Mouse (Mus musculus) liver, embryonic 12.5 days (tissue): ENCODE measurements around the gene Xrcc6. TPM values are rescaled to one million over a fixed set of nuclear protein-coding genes. Genes with fewer than 3 reads are reported as not detected.
A peak's percentile ranks its signal among the peaks of the same experiment; 100 is the strongest.

Experiments
- ATAC-seq: fragments of 200-750 bp; cut with Nextera tagmentation; 2 replicates; pipeline ENCODE4 v1.8.0; 2017; ENCODE audit warnings: moderate number of reproducible peaks, mild to moderate bottlenecking, moderate library complexity
- H3K27ac ChIP-seq: fragments of 300-500 bp; sonication (generic); 2 replicates; pipeline ENCODE4 v1.5.1; 2016; ENCODE audit warnings: mild to moderate bottlenecking
- H3K27me3 ChIP-seq: fragments of 300-500 bp; sonication (generic); replicated peaks from 2 replicates; pipeline ENCODE4 v1.6.1; 2016; ENCODE audit warnings: mild to moderate bottlenecking, moderate library complexity
- H3K36me3 ChIP-seq: fragments of 300-500 bp; sonication (generic); 2 replicates; pipeline ENCODE4 v1.6.1; 2016; ENCODE audit warnings: mild to moderate bottlenecking, moderate library complexity
- H3K4me1 ChIP-seq: fragments of 300-500 bp; sonication (generic); 2 replicates; pipeline ENCODE4 v1.6.1; 2016
- H3K4me2 ChIP-seq: fragments of 300-500 bp; sonication (generic); 2 replicates; pipeline ENCODE4 v1.6.1; 2016; ENCODE audit warnings: mild to moderate bottlenecking, moderate library complexity
- H3K4me3 ChIP-seq: fragments of 300-500 bp; sonication (generic); 2 replicates; pipeline ENCODE4 v1.5.1; 2016; ENCODE audit warnings: mild to moderate bottlenecking, moderate library complexity
- H3K9ac ChIP-seq: fragments of 300-500 bp; sonication (generic); 2 replicates; pipeline ENCODE4 v1.6.1; 2016; ENCODE audit warnings: mild to moderate bottlenecking, moderate library complexity
- H3K9me3 ChIP-seq: fragments of 300-500 bp; sonication (generic); replicated peaks from 2 replicates; pipeline ENCODE4 v1.6.1; 2016; ENCODE audit warnings: mild to moderate bottlenecking, moderate library complexity
- WGBS: fragments of 180-500 bp; shearing (Covaris S2); methylation state at CpG from one replicate; pipeline ENCODE4 v1.1.7; 2016; ENCODE audit not compliant: insufficient replicate concordance; 5-methylcytosine and 5-hydroxymethylcytosine counted together
- polyA plus RNA-seq: library from polyadenylated mRNA; unstranded; fragments of >200 nt; fragmentation: Nextera tagmentation; extraction: Ambion mirVana; gene quantifications from 2 replicates; pipeline ENCODE4 v1.2.1, GENCODE M21; 2016

The Xrcc6 gene
- polyA plus RNA-seq, 1 experiment from 2014 or later: 98.7 TPM

DNA sequence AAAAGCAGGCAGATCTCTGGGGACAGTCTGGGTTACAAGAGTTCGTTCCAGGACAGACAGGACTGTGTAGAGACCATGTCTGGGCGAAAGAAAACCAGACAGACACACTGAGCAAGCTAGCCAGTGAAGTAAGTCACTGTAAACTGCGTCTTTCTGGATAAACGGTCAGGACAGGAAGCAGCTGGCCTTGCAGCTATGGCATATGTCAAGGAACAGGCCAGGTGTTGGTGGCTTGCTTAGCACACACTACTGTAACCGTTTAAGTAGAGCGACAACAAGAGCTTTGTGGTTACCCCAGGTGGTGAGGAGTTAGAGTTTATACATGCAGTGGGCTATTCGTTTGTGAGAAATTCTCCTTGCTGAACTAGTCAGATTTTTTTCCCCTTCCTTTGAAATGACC, 40.1 kb downstream of the Xrcc6 start:
- Histone ChIP-seq H3K4me3 (no peak overlapping the region), H3K9ac (no peak overlapping the region), H3K27ac (no peak overlapping the region), H3K4me1 (peaks cover 6% of the 10 kb centered on the region; the same call in 1 of the 2 replicates), H3K4me2 (no peak overlapping the region), H3K9me3 (no peaks in the 10 kb centered on the region), H3K27me3 (no peaks in the 10 kb centered on the region), H3K36me3 (peaks cover 100% of the 10 kb centered on the region)
- no peak for ATAC-seq
- 81% methylated on average over 7 of the region's 7 CpGs for WGBS

DNA sequence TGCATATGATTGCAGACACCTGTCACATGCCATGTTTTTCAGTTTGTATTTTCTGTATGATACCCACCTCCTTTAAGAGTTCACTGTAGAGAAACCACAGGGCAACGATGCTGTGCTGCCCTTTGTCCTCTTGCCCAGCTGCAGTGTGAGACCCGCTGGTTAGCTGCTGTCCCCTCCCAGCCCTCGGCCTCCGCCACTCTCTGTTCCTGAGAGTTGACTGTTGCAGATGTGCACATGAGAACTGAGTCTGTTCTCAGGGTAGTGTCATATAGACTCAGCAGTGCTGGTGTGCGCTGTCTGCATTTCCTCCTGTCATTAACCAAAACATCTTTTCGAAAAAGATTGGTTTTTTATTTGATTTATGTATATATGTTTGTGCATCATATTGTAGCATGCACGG, 44.8 kb downstream of the Xrcc6 start:
- no peak overlapping the region for H3K4me3 ChIP-seq
- H3K36me3 ChIP-seq: peaks cover 97% of the 10 kb centered on the region
- ATAC-seq: no peak

DNA sequence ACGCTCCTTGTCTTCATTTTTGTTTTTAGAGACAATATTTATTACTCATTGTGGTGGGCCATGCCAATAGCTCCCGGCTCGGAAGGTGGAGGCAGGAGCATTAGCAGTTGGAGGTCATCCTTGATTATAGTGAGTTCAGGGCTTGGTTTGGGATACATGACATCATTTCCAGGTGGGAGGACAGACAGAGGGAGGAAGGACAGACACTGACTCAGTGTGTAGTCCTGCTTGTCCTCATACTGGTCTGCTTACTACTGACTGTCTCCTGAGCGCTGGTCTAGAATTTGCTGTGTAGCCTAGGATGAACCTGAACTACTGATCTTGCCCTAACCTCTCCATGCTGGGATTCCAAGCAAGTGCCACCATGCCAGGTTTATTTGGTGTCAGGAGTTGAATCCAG, 46.1 kb downstream of the Xrcc6 start, which contains the start of gene Desi1:
Gene Desi1, minus strand, starts transcription at position 101 of the 400 bp plus-strand sequence.
- Histone ChIP-seq H3K4me1 (peaks cover 6% of the 10 kb centered on the region; the same call in 1 of the 2 replicates), H3K27ac (no peak within 1 kb of the TSS), H3K9me3 (no peaks in the 10 kb centered on the region), H3K27me3 (no peaks in the 10 kb centered on the region), H3K4me3 (no peak within 1 kb of the TSS), H3K4me2 (no peak within 1 kb of the TSS), H3K36me3 (peaks cover 97% of the 10 kb centered on the region), H3K9ac (no peak within 1 kb of the TSS)
- ATAC-seq: no peak
- WGBS: 85% methylated on average over 4 of the region's 4 CpGs

More for the DNA sequence above, 44.8 kb downstream of the Xrcc6 start:
- WGBS: 77% methylated on average over 7 of the region's 7 CpGs
- Histone ChIP-seq H3K9me3 (no peaks in the 10 kb centered on the region), H3K27ac (no peak overlapping the region), H3K4me2 (no peak overlapping the region), H3K27me3 (no peaks in the 10 kb centered on the region), H3K4me1 (peaks cover 6% of the 10 kb centered on the region; the same call in 1 of the 2 replicates), H3K9ac (no peak overlapping the region)

DNA sequence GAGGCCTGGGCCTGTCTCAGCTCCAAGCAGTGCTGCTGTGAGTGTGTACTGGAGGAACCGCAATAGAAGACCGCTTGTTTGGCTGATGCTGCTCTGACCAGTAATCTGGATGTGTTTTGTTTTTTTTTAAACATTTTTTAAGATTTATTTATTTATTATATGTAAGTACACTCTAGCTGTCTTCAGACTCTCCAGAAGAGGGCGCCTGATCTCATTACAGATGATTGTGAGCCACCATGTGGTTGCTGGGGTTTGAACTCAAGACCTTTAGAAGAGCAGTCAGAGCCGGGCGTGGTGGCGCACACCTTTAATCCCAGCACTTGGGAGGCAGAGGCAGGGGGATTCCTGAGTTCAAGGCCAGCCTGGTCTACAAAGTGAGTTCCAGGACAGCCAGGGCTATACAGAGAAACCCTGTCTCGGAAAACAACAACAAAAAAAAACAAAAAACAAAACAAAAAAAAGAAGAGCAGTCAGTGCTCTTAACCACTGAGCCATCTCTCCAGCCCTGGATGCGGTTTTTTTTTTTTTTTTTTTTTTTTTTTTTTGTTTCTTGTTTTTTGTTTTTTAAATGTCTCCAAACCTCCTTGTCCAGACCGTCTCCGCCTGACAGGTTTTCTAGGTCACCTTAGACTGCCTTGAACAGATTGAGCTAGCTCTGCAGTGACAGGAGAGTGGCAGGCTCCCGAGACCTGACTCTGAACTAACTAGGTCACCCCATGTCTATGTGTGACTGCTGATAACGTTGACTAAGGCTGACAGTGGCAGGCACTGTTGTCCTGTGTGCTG, 48.5 kb downstream of the Xrcc6 start:
- no peaks in the 10 kb centered on the region for H3K4me1 ChIP-seq
- no peak overlapping the region for H3K9ac ChIP-seq
- peaks cover 97% of the 10 kb centered on the region for H3K36me3 ChIP-seq
- no peak overlapping the region for H3K4me2 ChIP-seq
- H3K9me3 ChIP-seq: no peaks in the 10 kb centered on the region
- WGBS: 71% methylated on average over 12 of the region's 12 CpGs
- no peaks in the 10 kb centered on the region for H3K27me3 ChIP-seq
- no peak overlapping the region for H3K27ac ChIP-seq
- no peak for ATAC-seq
- no peak overlapping the region for H3K4me3 ChIP-seq

DNA sequence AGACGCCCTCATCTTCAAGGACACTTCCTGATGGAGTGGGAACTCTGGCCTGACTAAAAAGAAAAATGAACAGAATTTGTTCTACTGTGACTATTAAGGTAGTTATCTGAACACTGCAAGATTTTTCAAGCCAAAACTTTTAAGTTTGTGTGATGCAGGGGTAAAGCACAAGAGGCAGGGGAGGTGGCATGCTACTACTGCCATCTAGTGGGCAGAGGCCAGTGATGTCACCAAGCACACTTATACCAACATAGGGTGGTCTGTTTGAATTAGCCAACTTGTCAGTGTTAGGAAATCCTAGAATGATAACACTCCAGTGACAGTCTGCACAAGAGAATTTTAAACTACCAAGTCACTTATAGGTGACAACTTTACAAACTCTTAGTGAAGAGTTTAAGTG, 53.0 kb downstream of the Xrcc6 start:
- WGBS: 95% methylated on average over 1 of the region's 1 CpGs
- Histone ChIP-seq H3K9me3 (no peaks in the 10 kb centered on the region), H3K27ac (0 out of 2 replicates have a peak overlapping the region, but pooled peaks have one; percentile 14), H3K9ac (no peak overlapping the region), H3K4me2 (no peak overlapping the region), H3K4me1 (peaks cover 18% of the 10 kb centered on the region), H3K27me3 (no peaks in the 10 kb centered on the region), H3K4me3 (no peak overlapping the region), H3K36me3 (peaks cover 78% of the 10 kb centered on the region)
- ATAC-seq: peak; percentile 63

DNA sequence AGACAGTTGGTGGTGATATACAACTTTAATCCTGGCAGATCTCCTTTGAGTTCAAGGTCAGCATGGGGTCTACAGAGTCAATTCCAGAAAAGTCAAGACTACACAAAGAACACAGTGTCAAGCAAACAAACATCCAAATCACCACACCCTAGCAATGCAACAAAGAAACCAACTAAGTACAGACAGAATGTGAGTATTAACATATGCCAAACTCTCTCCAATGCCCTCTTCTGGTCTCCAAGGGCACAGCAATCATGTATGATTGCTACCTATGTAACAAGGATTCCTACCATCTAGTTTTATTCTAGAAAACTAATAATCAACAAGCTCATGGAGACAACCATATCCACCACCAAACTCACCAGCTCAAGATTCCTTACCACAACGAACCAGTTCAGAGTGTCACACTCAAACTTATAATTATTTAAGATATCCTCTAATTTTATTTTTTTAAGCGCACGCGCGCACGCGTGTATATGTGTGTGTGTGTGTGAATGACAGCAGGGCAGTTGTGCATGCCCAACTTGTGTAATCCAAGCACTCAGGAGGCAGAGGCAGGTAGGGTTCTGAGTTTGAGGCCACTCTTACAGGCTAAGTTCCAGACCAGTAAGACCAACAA, 56.6 kb downstream of the Xrcc6 start:
- 96% methylated on average over 7 of the region's 7 CpGs for WGBS
- Histone ChIP-seq H3K4me2 (peak overlapping the region; percentile 24), H3K4me3 (no peak overlapping the region), H3K27ac (no peak overlapping the region), H3K9ac (0 out of 2 replicates have a peak overlapping the region, but pooled peaks have one; percentile 6), H3K4me1 (peaks cover 36% of the 10 kb centered on the region), H3K27me3 (peaks cover 10% of the 10 kb centered on the region), H3K36me3 (peaks cover 43% of the 10 kb centered on the region), H3K9me3 (no peaks in the 10 kb centered on the region)
- ATAC-seq: no peak

DNA sequence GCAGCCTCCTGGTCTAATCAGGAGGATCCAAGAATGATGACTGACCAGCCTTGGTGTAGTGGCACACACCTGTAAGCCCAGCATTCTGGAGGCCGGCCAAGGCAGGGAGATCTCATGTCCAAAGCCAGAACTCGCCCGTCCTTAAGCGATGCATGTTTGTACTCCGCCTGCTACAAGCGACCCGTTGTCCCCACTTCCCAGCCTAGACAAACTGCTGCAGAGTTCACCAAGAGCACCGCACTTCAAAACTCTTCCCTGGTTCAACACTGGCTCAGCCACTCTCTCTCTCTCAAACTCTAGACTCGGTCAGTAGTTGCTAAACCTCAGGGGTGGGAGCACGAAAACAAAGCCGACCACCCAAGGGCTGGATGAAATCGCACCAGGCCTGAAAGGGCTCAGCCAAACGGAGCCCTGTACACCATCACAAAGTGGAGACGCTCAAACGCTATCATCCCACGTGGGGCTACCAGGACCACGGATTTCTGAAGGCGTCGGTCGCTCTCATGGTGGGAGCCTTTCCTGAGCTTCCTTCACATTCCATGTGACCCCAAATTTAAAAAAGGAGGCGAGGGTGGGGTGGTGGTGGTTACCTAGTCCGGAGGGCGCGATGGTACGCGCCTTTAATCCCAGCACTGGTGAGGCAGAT, 58.7 kb downstream of the Xrcc6 start:
- peak overlapping the region; percentile 96 for H3K9ac ChIP-seq
- H3K4me3 ChIP-seq: peak overlapping the region; percentile 98
- 1% methylated on average over 26 of the region's 26 CpGs for WGBS
- H3K9me3 ChIP-seq: no peaks in the 10 kb centered on the region
- peaks cover 36% of the 10 kb centered on the region for H3K4me1 ChIP-seq
- H3K36me3 ChIP-seq: peaks cover 24% of the 10 kb centered on the region
- peak; percentile 54 for ATAC-seq
- H3K27me3 ChIP-seq: peaks cover 28% of the 10 kb centered on the region
- peak overlapping the region; percentile 90 for H3K27ac ChIP-seq
- H3K4me2 ChIP-seq: peak overlapping the region; percentile 86

DNA sequence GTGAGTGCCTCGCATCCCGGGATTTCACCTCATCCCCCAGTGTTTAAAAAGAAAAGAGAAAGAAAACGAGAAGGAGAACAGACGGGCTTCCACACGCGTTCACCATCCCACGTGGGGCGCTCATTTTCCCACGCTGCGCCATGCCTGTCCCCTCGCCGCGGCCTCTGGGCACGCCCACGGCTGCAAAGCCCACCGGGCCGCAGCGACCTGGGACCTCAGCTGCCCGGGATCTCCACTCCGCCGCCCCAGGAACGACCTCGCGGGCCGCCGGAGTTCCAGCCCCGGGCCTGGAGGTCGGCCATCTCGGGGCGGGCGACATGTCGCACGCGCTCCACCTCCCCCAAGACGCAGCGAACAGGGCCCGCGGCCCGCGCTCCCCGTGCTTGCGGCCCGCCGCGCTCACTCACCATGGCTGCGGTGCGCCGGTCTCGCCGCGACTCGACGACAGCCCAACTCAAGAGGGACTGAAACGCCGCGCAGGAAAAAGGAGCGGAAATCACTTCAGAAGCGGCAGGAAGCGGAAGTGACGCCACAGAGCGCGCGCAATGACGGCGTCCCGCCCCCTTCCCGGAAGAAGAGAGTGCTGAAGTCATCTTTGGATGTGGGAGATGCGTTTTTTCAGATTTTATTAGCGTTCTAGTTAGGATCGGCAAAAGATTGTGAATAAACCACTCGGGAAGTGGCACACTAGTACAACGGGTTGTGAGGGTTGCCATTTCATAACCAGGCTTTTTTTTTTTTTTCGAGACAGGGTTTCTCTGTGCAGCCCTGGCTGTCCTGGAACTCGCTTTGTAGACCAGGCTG, 59.6 kb downstream of the Xrcc6 start, which contains the start of gene Snu13:
Gene Snu13, minus strand, starts transcription at position 519 of the 804 bp plus-strand sequence.
- ATAC-seq: peak; percentile 83

DNA sequence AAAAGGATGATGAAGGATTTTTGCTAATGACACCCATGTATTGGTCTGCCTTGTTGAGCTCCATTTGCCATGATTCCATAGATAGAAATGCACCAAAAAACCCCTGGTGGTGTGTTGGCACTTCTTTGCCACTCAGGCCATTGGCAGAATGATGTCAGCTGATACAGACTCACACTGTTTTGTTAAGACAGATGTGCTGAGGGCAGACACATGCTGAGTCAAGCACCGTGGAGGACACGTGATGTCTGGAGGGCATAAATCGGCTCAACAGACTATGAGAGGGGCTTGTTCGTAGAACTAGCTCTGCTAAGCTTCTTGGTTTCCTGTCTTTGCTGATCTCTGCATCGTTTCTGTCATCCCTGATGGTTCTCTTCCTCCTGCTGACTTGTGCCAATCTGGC, 64.9 kb downstream of the Xrcc6 start:
- no peaks in the 10 kb centered on the region for H3K36me3 ChIP-seq
- no peaks in the 10 kb centered on the region for H3K9me3 ChIP-seq
- peaks cover 45% of the 10 kb centered on the region for H3K27me3 ChIP-seq
- ATAC-seq: no peak
- H3K9ac ChIP-seq: no peak overlapping the region
- peaks cover 7% of the 10 kb centered on the region; the same call in 1 of the 2 replicates for H3K4me1 ChIP-seq
- no peak overlapping the region for H3K27ac ChIP-seq
- 54% methylated on average over 5 of the region's 5 CpGs for WGBS
- no peak overlapping the region for H3K4me2 ChIP-seq
- H3K4me3 ChIP-seq: no peak overlapping the region

More for the DNA sequence above, 59.6 kb downstream of the Xrcc6 start, which contains the start of gene Snu13:
- peaks cover 36% of the 10 kb centered on the region for H3K4me1 ChIP-seq
- H3K27me3 ChIP-seq: peaks cover 34% of the 10 kb centered on the region
- 1% methylated on average over 74 of the region's 74 CpGs for WGBS
- H3K27ac ChIP-seq: peak within 1 kb of the TSS; percentile 90
- peaks cover 21% of the 10 kb centered on the region for H3K36me3 ChIP-seq
- peak within 1 kb of the TSS; percentile 98 for H3K4me3 ChIP-seq
- H3K4me2 ChIP-seq: peak within 1 kb of the TSS; percentile 86
- H3K9me3 ChIP-seq: no peaks in the 10 kb centered on the region
- H3K9ac ChIP-seq: peak within 1 kb of the TSS; percentile 96

DNA sequence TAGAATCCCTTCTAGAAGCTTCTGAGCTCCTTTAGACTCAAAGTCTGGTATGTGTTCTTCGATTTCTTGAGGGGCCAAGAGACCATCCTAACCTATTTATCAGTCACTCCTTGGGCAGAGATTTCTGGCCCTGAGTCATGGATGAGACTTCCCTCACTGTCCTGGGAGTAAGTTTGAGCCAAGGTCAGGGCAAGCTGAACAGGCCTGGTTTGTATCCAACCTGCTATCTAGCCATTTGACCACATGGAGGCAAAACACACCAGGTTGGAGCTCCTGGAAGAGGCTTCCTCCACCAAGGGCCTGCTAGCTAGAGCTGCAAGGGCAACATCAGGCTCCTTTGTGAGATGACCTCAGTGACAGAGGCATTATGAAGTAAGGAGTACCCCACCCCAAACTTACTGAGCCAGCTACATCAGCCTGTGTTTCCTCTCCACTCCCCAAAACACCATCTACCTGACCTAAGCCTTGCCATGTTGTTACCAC, 71.1 kb downstream of the Xrcc6 start, which contains the start of gene 4930407I10Rik:
Gene 4930407I10Rik, plus strand, starts transcription at position 433 of the 483 bp plus-strand sequence.
- Histone ChIP-seq H3K36me3 (no peaks in the 10 kb centered on the region), H3K9ac (no peak within 1 kb of the TSS), H3K4me2 (no peak within 1 kb of the TSS), H3K4me1 (no peaks in the 10 kb centered on the region), H3K9me3 (no peaks in the 10 kb centered on the region), H3K27ac (no peak within 1 kb of the TSS), H3K27me3 (peaks cover 52% of the 10 kb centered on the region), H3K4me3 (no peak within 1 kb of the TSS)
- 52% methylated on average over 1 of the region's 1 CpGs for WGBS
- ATAC-seq: no peak

DNA sequence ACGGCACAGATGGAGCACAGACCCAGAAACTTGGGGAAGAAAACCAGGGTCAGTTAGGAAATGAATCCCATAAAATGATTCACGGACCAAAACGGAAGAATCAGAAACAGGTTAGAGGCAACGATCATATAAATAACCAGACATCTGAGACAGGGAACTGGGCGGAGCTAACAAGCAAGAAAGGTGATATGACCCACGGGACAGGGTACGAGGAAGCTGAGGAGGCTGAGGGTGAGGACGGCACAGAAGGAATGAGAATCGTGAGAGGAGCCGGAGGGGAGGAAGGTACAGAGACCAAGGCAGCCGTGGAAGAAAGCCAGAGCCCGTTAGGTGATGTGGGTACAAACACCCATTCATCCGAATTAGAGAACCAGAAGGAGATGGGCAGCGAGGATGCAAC, 76.3 kb downstream of the Xrcc6 start:
- WGBS: 60% methylated on average over 14 of the region's 14 CpGs
- H3K27me3 ChIP-seq: peaks cover 90% of the 10 kb centered on the region

More for the DNA sequence above, 76.3 kb downstream of the Xrcc6 start:
- H3K4me3 ChIP-seq: no peak overlapping the region
- no peaks in the 10 kb centered on the region for H3K36me3 ChIP-seq
- H3K9ac ChIP-seq: no peak overlapping the region
- H3K4me1 ChIP-seq: no peaks in the 10 kb centered on the region
- no peak overlapping the region for H3K4me2 ChIP-seq
- H3K27ac ChIP-seq: no peak overlapping the region
- H3K9me3 ChIP-seq: no peaks in the 10 kb centered on the region
- no peak for ATAC-seq
